Mouse (Mus musculus): ENCODE data around the gene Anks6.
"Not testable (repeated sequence)": the region's sequence is repeated elsewhere in the genome, so short reads cannot be mapped to it uniquely, and the experiment has no call there.

The Anks6 gene

DNA sequence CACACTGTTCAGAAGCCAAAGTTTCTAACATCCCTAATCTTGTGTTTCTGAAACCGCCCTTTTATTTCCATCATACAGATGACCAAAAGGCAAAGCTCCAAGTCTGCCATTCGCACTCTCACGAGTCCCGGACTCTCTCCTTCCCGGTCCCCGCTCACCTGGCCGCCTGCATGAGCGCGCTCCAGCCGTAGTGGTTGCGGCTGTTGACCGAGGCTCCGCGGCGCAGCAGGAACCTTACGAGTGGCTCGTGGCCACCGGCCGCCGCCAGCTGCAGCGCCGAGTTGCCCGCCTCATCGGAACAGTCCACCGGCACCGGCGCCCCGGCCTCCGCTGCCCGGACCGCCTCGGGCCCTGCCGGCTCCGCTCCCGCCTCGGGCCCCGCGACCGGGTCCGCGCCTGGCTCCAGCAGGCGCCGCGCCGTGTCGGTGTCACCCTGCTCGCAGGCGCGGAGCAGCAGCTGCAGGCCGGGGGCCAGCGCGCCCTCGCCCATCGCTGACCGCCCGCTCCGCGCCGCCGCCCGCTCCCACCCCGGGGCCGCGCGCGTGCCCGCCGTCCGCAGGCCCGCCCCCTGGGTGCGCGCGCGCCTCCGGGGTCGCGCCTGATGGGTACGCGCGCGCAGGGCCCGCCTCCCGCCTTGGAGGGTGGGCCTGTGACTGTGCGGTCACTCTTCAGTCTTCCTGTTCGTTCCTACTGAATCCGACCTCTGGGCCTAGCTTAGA lies at the start of gene Anks6:
Gene Anks6 (minus strand): TSS at position 637 of the 719 bp plus-strand sequence.
- DNase-seq (ENCODE audit: low spot score in 2 of 2): peak; percentile 81 to 86

GRCm38 (mm10) chr4:47103561-47103960 lies 46.3 kb upstream of the Anks6 start:
- peak in 1 of 2 experiments; percentile 48 for DNase-seq (ENCODE audit: low spot score in 2 of 2)

DNA sequence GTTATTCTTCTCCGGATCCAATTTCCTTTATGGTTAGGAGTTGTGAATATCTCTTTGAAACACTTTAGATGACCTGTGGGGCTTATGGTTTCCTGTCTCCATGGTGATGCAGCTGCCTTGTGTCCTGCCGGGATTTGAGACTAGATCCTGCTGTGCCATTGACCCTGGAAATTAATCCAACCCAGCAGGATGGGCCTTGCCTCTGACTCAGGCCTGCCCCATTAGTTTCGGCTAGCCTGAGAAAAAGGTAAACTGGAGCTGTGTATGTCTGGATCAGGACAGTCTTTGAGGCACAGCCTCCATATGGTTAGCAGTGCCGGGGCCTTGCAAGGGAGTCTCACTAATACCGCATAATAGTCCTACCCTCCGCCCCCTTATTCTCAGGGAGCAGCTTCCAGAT lies 36.4 kb upstream of the Anks6 start:
- DNase-seq (ENCODE audit: low spot score in 2 of 2): no peak

GRCm38 (mm10) chr4:47093161-47093560 lies 35.9 kb upstream of the Anks6 start:
- DNase-seq (ENCODE audit: low spot score in 2 of 2): no peak

- DNase-seq (ENCODE audit: low spot score in 2 of 2): no peak
These were observed 35.3 kb upstream of the Anks6 start for GRCm38 (mm10) chr4:47092387-47093021.

DNA sequence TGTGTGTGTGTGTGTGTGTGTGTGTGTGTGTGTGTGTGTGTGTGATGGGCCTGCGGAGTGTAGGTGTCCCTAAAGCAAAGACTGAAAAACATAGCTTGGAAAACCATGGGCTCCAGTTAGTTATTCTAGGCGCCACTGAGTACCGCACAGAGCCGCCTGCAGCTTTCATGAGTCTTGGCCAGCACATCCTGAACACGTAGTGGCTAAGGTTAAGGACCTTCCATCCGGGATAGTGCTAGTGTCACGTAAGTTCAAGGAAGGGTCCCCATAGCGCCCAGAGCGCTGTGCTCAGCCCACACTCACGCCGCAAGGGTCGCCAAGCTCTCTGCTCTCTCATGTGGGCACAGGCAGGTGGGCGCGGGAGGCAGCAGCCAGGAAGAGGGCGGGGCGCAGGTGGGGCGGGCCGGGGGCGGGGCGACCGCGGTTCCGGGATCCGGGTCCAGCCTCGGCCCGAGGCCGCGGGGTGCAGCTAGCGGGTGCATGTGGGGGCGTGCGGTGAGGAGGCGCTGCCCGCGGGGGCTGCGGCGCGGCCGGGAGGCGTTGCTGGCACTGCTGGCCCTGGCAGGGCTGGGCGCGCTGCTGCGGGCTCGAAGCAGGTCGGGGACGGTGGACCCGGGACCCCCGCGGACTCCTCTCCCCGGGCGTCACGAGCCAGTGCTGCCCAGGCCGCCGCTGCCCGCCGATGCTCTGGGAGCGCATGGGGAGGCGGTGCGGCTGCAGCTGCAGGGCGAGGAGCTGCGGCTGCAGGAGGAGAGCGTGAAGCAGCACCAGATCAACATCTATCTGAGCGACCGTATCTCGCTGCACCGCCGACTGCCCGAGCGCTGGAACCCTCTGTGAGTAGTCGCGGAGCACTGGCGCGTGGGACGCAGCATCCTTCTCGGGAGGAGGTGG lies 34.5 kb upstream of the Anks6 start, which contains the start of gene Galnt12:
Gene Galnt12 (plus strand): TSS at position 417 of the 894 bp plus-strand sequence.
- DNase-seq (ENCODE audit: low spot score in 2 of 2): no peak

GRCm38 (mm10) chr4:47088671-47089070 lies 31.4 kb upstream of the Anks6 start:
- no peak for DNase-seq (ENCODE audit: low spot score in 2 of 2)

DNA sequence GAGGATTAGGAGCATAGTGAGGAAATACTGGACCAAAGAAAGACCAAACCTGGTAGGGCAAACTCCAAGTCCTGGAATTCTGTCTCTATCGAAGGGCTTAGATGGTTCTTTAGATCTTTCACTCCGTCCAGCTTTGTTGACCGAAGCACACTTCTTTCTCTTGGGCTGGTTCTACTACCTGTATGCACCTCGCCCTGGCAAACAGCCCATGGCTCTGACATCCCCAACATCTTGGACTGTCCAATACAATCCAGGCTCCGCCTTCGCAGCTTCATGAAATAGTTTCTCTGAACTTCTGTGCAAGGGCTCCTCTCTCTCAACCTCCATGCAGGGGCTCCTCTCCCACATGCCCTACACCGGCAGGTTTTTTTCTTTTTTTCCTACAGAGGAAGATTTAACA lies 26.6 kb upstream of the Anks6 start:
- DNase-seq (ENCODE audit: low spot score in 2 of 2): no peak

DNA sequence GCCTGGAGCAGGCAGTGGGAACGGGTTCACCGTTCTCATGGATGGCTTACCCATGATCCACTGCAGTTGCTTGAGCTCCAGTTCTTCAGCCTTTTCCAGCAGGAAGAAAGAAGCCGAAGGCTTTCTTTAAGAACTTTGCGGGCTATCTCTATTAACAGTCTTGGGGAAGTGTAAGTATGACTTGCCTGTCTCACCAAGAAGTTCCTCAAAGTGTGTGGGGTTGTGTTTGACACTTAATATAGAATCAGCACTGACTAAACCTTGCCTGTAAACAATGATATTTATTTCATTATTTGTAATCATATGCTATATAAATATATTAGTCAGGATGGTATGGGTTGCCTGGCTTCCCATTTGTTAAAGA lies 23.4 kb upstream of the Anks6 start:
- DNase-seq (ENCODE audit: low spot score in 2 of 2): no peak

GRCm38 (mm10) chr4:47079997-47080646 lies 22.9 kb upstream of the Anks6 start:
- no peak for DNase-seq (ENCODE audit: low spot score in 2 of 2)

DNA sequence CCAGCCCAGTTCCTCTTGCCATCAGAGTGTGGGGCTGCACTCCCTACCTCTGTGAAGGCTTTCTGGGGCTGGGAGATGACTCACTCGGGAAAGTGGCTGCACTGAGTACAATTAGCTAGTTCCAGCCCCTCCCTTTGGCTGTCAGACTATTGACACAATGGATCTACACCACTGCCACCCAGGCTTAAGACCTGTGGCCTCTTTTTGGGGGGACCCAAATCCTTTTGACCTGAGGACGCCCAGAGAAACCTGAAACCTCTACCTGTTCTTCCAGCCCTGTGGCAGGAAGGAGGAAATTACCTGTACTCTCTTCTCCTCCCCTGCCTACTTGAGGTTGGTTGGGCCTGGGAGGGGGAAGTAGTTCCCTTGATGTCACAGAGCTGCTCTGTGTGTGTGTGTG lies 17.8 kb upstream of the Anks6 start:
- DNase-seq (ENCODE audit: low spot score in 2 of 2): no peak

DNA sequence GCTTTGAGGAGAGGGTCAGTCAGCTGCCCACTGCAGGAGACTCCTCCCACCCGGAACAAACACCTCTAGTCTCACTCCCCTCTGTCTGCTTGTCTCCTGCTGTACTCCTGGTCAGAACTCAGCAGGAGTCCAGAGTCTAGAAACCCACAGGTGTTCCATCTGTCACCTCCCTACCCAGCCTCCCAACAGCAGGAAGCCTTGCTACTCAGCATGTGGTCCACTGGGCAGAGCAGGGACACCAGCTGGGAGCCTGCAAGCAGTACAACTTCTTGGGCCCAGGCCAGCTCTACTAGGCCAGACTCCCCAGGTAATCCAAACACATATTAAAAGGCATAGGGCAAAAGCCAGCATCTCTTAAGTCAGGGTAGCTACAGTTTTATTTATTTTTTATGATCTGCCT lies 3.7 kb upstream of the Anks6 start:
- DNase-seq (ENCODE audit: low spot score in 2 of 2): no peak

DNA sequence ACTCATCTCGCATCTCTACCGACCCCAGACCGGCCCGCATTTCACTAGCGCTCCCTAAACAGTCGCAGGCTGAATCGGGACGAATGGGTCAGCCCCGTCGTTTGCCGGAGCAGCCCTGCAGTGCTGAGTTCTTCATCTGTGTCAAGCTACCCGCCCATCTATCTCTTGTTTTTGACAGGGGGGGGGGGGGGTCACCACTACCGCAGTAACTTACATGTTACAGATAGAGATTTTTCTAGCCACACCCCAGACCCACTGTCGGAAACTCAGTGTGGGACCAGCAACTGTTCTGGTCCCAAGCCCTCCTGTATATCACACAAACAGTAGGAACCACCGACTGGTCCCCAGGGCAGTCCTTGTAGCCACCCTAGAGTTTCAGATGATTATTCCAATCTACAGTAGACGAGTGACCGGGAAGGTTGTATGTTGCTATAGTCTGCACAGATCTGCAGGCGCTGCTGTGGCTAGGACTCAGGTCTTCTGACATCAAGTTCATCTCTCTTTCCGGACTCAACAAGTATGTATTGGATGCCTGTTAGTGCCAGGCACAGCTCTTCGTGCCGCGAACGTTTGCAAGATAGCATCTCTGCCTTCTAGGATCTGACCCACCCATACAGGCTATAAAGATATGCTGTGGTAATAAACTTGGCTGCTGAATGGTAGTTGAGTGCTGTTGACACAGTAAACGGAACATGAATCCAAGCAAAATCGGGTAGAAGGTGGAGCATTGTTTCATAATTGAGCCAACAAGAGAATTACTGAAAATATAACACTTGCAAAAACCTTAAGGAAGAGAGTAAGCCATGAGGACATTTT lies 491 bp upstream of the Anks6 start:
- DNase-seq (ENCODE audit: low spot score in 2 of 2): no peak

DNA sequence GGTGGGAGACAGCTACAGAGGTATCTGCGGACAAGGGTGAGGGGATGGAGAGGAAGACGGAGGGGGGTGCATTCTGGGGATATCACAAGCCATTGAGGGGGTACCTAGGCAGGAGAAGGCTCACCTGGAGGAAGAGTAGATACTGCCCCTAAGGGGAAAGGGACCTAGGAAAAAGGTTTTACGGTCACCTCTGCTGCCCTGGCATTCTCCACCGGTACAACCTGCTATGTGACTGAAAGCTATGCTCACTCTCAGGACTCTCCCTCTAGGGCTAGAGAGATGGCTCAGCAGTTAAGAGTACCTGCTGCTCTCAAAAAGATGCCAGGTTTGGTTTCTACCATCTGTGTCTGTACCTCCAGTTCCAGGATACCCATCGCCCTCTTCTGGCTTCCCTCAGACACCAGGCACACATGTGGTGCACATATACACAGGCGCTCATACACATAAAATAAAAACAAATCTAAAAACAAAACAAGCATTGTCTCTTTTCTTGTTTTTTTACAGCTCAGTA lies 1.6 kb downstream of the Anks6 start:
- DNase-seq (ENCODE audit: low spot score in 2 of 2): no peak

- not testable (repeated sequence) for DNase-seq (ENCODE audit: low spot score in 2 of 2)
These were observed 2.1 kb downstream of the Anks6 start for GRCm38 (mm10) chr4:47055170-47055569.

DNA sequence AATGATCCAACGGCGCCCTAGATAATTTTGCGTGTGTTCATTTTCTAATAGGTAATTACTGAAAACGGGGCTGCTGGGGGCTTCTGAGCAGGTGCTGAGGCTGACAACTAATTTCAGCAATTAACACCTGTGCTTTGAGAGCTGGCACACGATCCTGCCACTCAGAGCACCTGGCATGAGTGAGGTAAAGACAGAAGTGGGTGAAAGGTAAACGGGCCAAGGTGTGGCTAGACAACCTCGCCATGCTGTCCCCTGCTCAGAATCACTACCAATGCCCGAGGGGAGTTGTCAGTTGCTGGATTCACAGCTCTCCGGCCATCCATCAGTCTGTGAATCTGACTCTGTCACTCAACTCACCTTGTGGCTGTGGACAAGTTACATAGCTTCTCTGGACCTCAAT lies 5.3 kb downstream of the Anks6 start:
- DNase-seq (ENCODE audit: low spot score in 2 of 2): no peak

GRCm38 (mm10) chr4:47050642-47051381 lies 6.4 kb downstream of the Anks6 start:
- DNase-seq (ENCODE audit: low spot score in 2 of 2): no peak

DNA sequence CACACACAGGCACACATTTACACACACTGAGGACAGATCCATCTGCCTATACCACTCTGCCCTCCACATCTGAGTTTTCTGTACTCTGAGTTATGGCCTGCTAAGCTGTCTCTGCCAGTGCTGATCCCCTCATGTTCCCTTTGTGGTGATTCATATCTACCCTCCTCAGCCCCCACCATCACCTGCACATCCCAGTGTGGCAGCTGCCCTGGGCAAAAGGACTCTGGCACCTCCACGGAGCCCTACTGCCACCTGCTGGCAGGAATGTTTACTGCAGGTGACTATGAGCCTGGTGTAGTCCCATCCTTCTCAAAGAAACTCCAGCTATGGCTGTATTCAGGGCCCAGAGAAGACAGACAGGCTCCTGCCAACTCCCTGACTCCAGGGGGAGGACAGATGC lies 7.1 kb downstream of the Anks6 start:
- DNase-seq (ENCODE audit: low spot score in 2 of 2): peak; percentile 65 to 83

GRCm38 (mm10) chr4:47049216-47049615 lies 8.0 kb downstream of the Anks6 start:
- no peak for DNase-seq (ENCODE audit: low spot score in 2 of 2)

GRCm38 (mm10) chr4:47047765-47048164 lies 9.5 kb downstream of the Anks6 start:
- no peak for DNase-seq (ENCODE audit: low spot score in 2 of 2)
